Comparison of ENCODE assay signal across 9 mouse cellular contexts in genomic region chr14:25786959-25787358, GRCm38 (mm10). TPM values are rescaled to one million over a fixed set of nuclear protein-coding genes. Genes with fewer than 3 reads are reported as not detected.
DNase-seq lines count a peak whose midpoint lies in the region; ATAC-seq and TF ChIP-seq lines count a peak whose summit lies in the region.
"Had no signal": no experiment of that assay in that cellular context is flagged by ENCODE, and none has a peak within 500 bp of the region (broad histone marks: within the 10 kb centered on the region; RNA-seq: fewer than 3 reads in every experiment).

No protein-coding gene starts in this region.

- H3K4me2 ChIP-seq in heart, embryonic 16.5 days (ENCODE audit: low read depth, low read length), result no peak overlapping the region

- 41% methylated on average over 5 of the region's 5 CpGs for WGBS in lung, adult 2 months
- WGBS in heart, embryonic 16.5 days, result 39% methylated on average over 5 of the region's 5 CpGs

- H3K4me3 ChIP-seq in lung, adult 2 months (replicated peaks; ENCODE audit: extremely low read depth, low read depth, low read length), result no peak overlapping the region
- H3K4me3 ChIP-seq in heart, embryonic 16.5 days (ENCODE audit: low read length), result no peak overlapping the region

- TF ChIP-seq POLR2A in lung, adult 2 months (IDR thresholded peaks at IDR 0.05; ENCODE audit: borderline replicate concordance, extremely low read depth, low read depth, low read length), result no peak

- H3K27ac ChIP-seq in heart, embryonic 16.5 days (ENCODE audit: low read length), result peak overlapping the region; percentile 2; the same call in 1 of the 2 replicates

- H3K9ac ChIP-seq in heart, embryonic 16.5 days (ENCODE audit: low read length), result no peak overlapping the region

- TF ChIP-seq CTCF in lung, adult 2 months (IDR thresholded peaks at IDR 0.05; ENCODE audit: insufficient read depth, low read length), result no peak

- H3K4me1 ChIP-seq in lung, adult 2 months (ENCODE audit: control insufficient read depth, insufficient read depth, low read length), result peaks cover 2% of the 10 kb centered on the region
- H3K4me1 ChIP-seq in heart, embryonic 16.5 days (ENCODE audit: control insufficient read depth, insufficient read depth, low read length), result peaks cover 17% of the 10 kb centered on the region

- H3K36me3 ChIP-seq in heart, embryonic 16.5 days (ENCODE audit: control insufficient read depth, insufficient read depth), result no peaks in the 10 kb centered on the region
- H3K36me3 ChIP-seq: G1E had no signal

- ATAC-seq in heart, embryonic 16.5 days (replicated peaks; ENCODE audit: extremely low read depth, insufficient read depth, low FRiP score), result peak; percentile 63

- peak; percentile 61 for DNase-seq in lung, adult 18-20 months
- DNase-seq in lung, adult 2 months, result no peak
- peak; percentile 38 to 57 for DNase-seq in kidney, postnatal 36 days
- peak; percentile 76 for DNase-seq in testis, postnatal 14 days (ENCODE audit: low spot score)
- DNase-seq in frontal cortex, postnatal 36 days (ENCODE audit: low spot score in 2 of 2), result no peak
- DNase-seq in right cerebral cortex, adult 2 months (ENCODE audit: low spot score in 2 of 2), result no peak
- no peak for DNase-seq in cerebellum, adult 11 months

- no peaks in the 10 kb centered on the region for H3K27me3 ChIP-seq in heart, embryonic 16.5 days (ENCODE audit: control insufficient read depth, insufficient read depth, low read length)

- no peaks in the 10 kb centered on the region for H3K9me3 ChIP-seq in heart, embryonic 16.5 days (replicated peaks; ENCODE audit: control insufficient read depth, low read length)
- H3K9me3 ChIP-seq: G1E had no signal

RNA-seq across cellular contexts. Expression of gene Zcchc24, which starts 18.1 kb away (rescaled TPM):
- polyA plus RNA-seq in lung, adult 2 months (2012; rRNA removed), result 41.7 and 44.9 TPM in 2 replicates
- 19.5 and 25.5 TPM in 2 replicates for polyA plus RNA-seq in heart, embryonic 16.5 days (2015; fragmentation: Nextera tagmentation; extraction: Ambion mirVana)
- polyA plus RNA-seq: G1E had no signal

RNA-seq across cellular contexts. Expression of gene Anxa11, which starts 55.0 kb away (rescaled TPM):
- polyA plus RNA-seq in lung, adult 2 months (2012; rRNA removed), result 144 and 155 TPM in 2 replicates
- 33.9 and 38.1 TPM in 2 replicates for polyA plus RNA-seq in heart, embryonic 16.5 days (2015; fragmentation: Nextera tagmentation; extraction: Ambion mirVana)

Comparison
In these comparisons a context has a peak if more than half of its experiments do, and no peak if none do; other contexts are left out.
1. DNase-seq: peak in lung, adult 18-20 months (2 of 2), kidney, postnatal 36 days (2 of 2) and testis, postnatal 14 days (single experiment); none in lung, adult 2 months (single experiment), frontal cortex, postnatal 36 days (0 of 2), right cerebral cortex, adult 2 months (0 of 2) and cerebellum, adult 11 months (single experiment).